Mouse (Mus musculus) adrenal gland, postnatal 36 days (tissue): Measurements from ENCODE around the gene Hells. TPM values are rescaled to one million over a fixed set of nuclear protein-coding genes. Genes with fewer than 3 reads are reported as not detected.

ENCODE experiments used
- microRNA-seq: library from miRNA; unstranded; fragments of <30 nt; microRNA quantifications from one replicate; pipeline ENCODE4 v1.2.0, GENCODE M21; 2021
- total RNA-seq, 2 experiments: library from RNA; stranded (reverse); gene quantifications; 2 replicates each; pipeline ENCODE4 v1.2.3; 2021

The Hells gene
- total RNA-seq, 2 experiments from 2014 or later = 5.1 to 6.9 TPM

Small RNA genes within 50 kb of the gene (microRNA-seq; reads per million reads assigned to microRNA genes)
- not detected for gene Gm23800

Other genes with a start within 250 kb of the Hells start
- gene Noc3l, start 111.7 kb upstream of the Hells start, total RNA-seq = 10 to 100 TPM; 15.5 to 20.6 TPM
- gene Tbc1d12, start 94.3 kb upstream of the Hells start, total RNA-seq = 10 to 100 TPM; 10.2 to 10.9 TPM
- under 1 TPM in 1 of 2 experiments, not detected in 1; 0.20 TPM for gene Cyp2c55, start 76.1 kb downstream of the Hells start, total RNA-seq
- not detected for gene Cyp2c65, start 130.1 kb downstream of the Hells start, total RNA-seq
- gene Cyp2c66, start 183.0 kb downstream of the Hells start, total RNA-seq = not detected